Mouse (Mus musculus) embryonic facial prominence, embryonic 12.5 days (tissue): ENCODE results near the gene Pfdn6. TPM values are rescaled to one million over a fixed set of nuclear protein-coding genes. Genes with fewer than 3 reads are reported as not detected.

Source experiments
- ATAC-seq: fragments of 200-750 bp; cut with Nextera tagmentation; 2 replicates; pipeline ENCODE4 v1.8.0; 2017; ENCODE audit not compliant: insufficient number of reproducible peaks, insufficient read depth, low FRiP score, low TSS enrichment
- H3K27ac ChIP-seq: fragments of 300-500 bp; sonication (generic); 2 replicates; pipeline ENCODE4 v1.5.1; 2016; ENCODE audit warnings: mild to moderate bottlenecking
- H3K27me3 ChIP-seq: fragments of 300-500 bp; sonication (generic); 2 replicates; pipeline ENCODE4 v1.6.1; 2016; ENCODE audit warnings: mild to moderate bottlenecking, moderate library complexity
- H3K36me3 ChIP-seq: fragments of 300-500 bp; sonication (generic); 2 replicates; pipeline ENCODE4 v1.6.1; 2016; ENCODE audit warnings: mild to moderate bottlenecking
- H3K4me1 ChIP-seq: fragments of 300-500 bp; sonication (generic); 2 replicates; pipeline ENCODE4 v1.6.1; 2016
- H3K4me2 ChIP-seq: fragments of 300-500 bp; sonication (generic); replicated peaks from 2 replicates; pipeline ENCODE4 v1.6.1; 2016; ENCODE audit warnings: mild to moderate bottlenecking, moderate library complexity
- H3K4me3 ChIP-seq: fragments of 300-500 bp; sonication (generic); 2 replicates; pipeline ENCODE4 v1.5.1; 2016; ENCODE audit warnings: mild to moderate bottlenecking
- H3K9ac ChIP-seq: fragments of 300-500 bp; sonication (generic); 2 replicates; pipeline ENCODE4 v1.6.1; 2016; ENCODE audit warnings: mild to moderate bottlenecking, moderate library complexity
- H3K9me3 ChIP-seq: fragments of 300-500 bp; sonication (generic); 2 replicates; pipeline ENCODE4 v1.6.1; 2016; ENCODE audit warnings: mild to moderate bottlenecking, moderate library complexity
- WGBS: fragments of 180-500 bp; shearing (Covaris S2); methylation state at CpG from one replicate; pipeline ENCODE4 v1.1.7; 2016; 5-methylcytosine and 5-hydroxymethylcytosine counted together
- polyA plus RNA-seq: library from polyadenylated mRNA; unstranded; fragments of >200 nt; fragmentation: Nextera tagmentation; extraction: Ambion mirVana; gene quantifications from 2 replicates; pipeline ENCODE4 v1.2.1, GENCODE M21; 2016

Pfdn6 gene
- polyA plus RNA-seq, 1 experiment from 2014 or later: 184 TPM

DNA sequence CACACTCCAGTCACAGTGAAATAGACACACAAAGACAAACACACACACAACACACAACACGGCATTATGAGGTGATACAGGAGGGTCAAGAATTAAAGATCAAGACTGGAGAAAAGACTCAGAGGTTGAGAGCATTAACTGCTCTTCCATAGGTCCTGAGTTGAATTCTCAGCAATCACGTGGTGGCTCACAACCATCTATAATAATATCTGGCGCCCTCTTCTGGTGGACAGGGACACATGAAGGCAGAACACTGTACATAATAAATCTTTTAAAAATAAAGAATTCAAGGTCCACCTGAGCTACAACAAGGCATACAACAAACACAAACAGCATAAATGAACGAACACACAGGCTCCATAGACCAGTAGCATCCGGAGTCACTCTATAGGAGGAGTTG lies 28.8 kb upstream of the Pfdn6 start:
- Histone ChIP-seq H3K9ac (no peak overlapping the region), H3K27ac (no peak overlapping the region), H3K36me3 (peaks cover 26% of the 10 kb centered on the region), H3K9me3 (0 out of 2 replicates have a peak, but pooled peaks cover 2% of the 10 kb centered on the region), H3K4me3 (no peak overlapping the region), H3K4me2 (no peak overlapping the region), H3K4me1 (no peaks in the 10 kb centered on the region), H3K27me3 (no peaks in the 10 kb centered on the region)
- no peak for ATAC-seq
- 28% methylated on average over 5 of the region's 5 CpGs for WGBS

DNA sequence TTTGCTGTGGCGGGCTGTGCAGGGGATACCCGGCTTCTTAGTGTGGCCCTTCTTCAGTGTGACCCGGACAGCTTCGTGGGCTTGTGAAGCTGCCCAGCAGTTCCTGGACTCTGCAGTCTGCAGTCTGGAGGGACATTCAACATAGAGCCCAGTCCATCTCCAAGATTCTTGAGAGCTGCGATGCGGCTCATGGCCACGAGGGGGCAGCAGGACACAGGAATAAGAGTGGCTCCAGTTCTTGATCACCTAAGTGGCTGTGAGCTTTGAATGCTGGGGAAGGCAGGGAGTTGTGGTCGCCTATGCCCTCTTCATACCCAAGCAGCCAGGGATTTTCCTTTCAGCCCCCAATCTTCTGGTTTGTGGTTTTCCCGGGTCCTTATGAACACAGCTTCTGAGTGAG lies 28.3 kb upstream of the Pfdn6 start:
- Histone ChIP-seq H3K4me2 (no peak overlapping the region), H3K9ac (no peak overlapping the region), H3K27me3 (no peaks in the 10 kb centered on the region), H3K9me3 (0 out of 2 replicates have a peak, but pooled peaks cover 2% of the 10 kb centered on the region), H3K27ac (no peak overlapping the region), H3K4me1 (no peaks in the 10 kb centered on the region), H3K36me3 (peaks cover 30% of the 10 kb centered on the region), H3K4me3 (no peak overlapping the region)
- ATAC-seq: peak; percentile 11; the same call in 1 of the 2 replicates
- WGBS: 3% methylated on average over 9 of the region's 9 CpGs

DNA sequence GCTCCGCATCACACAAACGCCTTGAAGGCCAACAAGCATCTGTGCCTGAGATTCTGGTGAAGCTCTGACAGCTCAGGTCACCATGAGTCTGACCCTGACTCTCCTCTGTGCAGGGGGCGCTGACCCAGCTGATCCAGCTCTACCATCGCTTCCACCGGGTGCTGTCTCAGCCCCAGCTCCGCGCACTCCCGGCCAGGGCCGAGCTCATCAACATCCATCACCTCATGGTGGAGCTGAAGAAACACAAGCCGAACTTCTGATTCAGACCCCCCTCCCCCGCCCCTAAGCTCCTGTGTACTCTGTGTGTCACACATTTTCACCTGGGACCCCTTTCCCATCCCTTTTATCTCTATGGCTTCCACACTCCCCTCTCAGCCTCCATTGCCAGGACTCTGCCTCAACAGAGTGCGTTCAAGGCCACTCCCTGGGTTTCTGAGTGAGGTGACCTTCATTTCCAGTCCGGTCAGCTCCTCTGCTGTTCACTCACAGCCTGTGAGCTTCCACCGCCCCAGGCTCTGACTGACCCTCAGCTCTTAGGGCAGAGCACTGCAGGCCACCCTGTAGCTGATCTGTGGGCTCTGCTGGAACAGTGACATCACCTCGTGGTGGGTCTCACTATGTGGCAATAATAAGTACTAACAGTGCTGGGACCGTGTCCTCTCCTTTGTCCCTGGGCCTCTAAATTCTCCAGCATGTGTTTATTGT lies 25.9 kb upstream of the Pfdn6 start:
- WGBS: 86% methylated on average over 16 of the region's 16 CpGs
- no peak overlapping the region for H3K4me3 ChIP-seq

DNA sequence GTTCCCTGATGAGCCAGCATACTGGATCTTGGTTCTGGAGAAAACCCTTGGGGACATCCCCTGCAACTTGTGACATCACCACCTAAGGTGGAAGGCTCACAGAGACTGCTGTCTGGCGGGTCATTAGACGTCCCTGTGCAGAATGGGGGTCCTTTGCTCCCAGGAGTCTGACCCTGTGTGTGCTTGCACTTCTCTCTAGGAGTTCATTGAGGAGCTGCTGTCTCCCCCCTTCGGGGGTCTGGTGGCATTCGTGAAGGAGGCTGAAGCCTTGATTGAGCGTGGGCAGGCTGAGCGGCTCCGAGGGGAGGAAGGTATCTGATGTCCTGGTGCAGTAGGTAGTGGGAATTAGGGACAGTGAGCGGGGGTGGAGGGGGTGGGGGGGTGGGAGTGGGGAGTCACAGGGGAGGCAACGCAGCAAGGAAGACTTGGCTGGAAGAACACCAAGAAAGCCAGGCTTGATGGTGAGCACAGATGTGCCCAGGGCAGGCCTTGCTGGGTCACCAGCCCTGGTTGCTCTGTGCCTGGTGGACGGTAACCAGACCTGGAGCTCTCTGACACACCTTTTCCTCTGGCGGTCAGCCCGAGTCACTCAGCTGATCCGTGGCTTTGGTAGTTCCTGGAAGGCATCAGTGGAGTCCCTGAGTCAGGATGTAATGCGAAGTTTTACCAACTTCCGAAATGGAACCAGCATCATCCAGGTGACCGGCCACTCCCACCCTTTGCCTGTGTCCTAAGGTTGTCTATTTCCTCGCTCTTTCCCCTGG lies 25.1 kb upstream of the Pfdn6 start:
- 90% methylated on average over 17 of the region's 17 CpGs for WGBS
- Histone ChIP-seq H3K4me3 (no peak overlapping the region), H3K36me3 (peaks cover 60% of the 10 kb centered on the region), H3K4me1 (no peaks in the 10 kb centered on the region), H3K9ac (no peak overlapping the region), H3K27me3 (no peaks in the 10 kb centered on the region), H3K27ac (no peak overlapping the region), H3K4me2 (no peak overlapping the region), H3K9me3 (0 out of 2 replicates have a peak, but pooled peaks cover 2% of the 10 kb centered on the region)
- ATAC-seq: no peak

More for the DNA sequence above, 25.9 kb upstream of the Pfdn6 start:
- no peak; the same call in 1 of the 2 replicates for ATAC-seq
- Histone ChIP-seq H3K4me2 (no peak overlapping the region), H3K27me3 (no peaks in the 10 kb centered on the region), H3K36me3 (peaks cover 55% of the 10 kb centered on the region), H3K9ac (no peak overlapping the region), H3K4me1 (no peaks in the 10 kb centered on the region), H3K9me3 (0 out of 2 replicates have a peak, but pooled peaks cover 2% of the 10 kb centered on the region), H3K27ac (no peak overlapping the region)

DNA sequence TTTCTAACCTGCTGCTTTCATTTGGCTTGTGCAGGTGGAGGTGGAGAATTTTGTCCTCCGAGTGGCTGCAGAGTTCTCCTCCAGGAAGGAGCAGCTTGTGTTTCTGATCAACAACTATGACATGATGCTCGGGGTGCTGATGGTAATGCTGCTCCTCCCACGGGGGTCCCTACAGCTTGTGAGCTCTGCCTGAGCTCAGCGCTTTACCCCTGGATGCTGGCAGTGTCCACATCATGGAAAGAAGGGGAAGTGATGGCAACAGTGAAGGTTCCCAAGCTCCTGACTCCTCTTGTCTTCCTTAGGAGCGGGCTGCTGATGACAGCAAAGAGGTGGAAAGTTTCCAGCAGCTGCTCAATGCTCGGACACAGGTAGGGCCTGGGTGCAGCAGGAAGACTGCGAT lies 22.7 kb upstream of the Pfdn6 start:
- Histone ChIP-seq H3K4me2 (no peak overlapping the region), H3K27me3 (no peaks in the 10 kb centered on the region), H3K27ac (no peak overlapping the region), H3K9me3 (no peaks in the 10 kb centered on the region), H3K9ac (no peak overlapping the region), H3K4me1 (no peaks in the 10 kb centered on the region), H3K4me3 (no peak overlapping the region), H3K36me3 (peaks cover 81% of the 10 kb centered on the region)
- WGBS: 91% methylated on average over 7 of the region's 7 CpGs
- ATAC-seq: no peak

DNA sequence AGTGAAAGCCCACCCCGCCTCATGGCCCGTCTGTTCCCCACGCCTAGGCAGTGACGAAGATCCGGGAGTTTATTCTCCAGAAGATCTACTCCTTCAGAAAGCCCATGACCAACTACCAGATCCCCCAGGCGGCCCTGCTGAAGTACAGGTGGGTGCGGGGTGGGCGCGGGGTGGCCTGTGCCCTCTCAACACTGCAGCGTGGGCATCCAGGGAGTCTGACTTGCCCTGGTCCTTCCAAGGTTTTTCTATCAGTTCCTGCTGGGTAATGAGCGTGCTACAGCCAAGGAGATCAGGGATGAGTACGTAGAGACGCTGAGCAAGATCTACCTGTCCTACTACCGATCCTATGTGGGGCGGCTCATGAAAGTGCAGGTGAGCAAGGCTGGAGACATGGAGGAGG lies 19.8 kb upstream of the Pfdn6 start:
- H3K27me3 ChIP-seq: no peaks in the 10 kb centered on the region
- no peak overlapping the region for H3K27ac ChIP-seq
- WGBS: 89% methylated on average over 15 of the region's 15 CpGs
- no peak overlapping the region for H3K4me3 ChIP-seq
- no peak overlapping the region for H3K9ac ChIP-seq
- peaks cover 8% of the 10 kb centered on the region for H3K4me1 ChIP-seq
- H3K9me3 ChIP-seq: no peaks in the 10 kb centered on the region
- H3K4me2 ChIP-seq: no peak overlapping the region
- peaks cover 61% of the 10 kb centered on the region for H3K36me3 ChIP-seq
- no peak for ATAC-seq

DNA sequence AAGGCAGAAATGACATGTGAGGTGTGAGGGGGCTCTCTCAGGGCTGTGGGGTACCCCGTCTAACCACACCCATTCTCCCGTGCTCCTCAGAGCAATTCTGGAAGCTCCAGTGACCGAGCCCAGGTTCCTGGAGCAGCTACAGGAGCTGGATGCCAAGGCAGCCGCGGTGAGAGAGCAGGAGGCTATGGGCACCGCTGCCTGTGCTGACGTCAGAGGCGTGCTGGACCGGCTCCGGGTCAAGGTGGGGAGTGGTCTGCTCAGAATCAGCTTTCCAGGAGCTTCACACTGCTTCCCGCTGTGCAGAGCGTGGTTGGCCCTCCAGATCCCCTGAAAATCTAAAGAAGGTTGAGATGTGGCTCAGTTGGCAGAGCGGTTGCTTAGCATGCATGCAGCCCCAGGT lies 19.0 kb upstream of the Pfdn6 start:
- Histone ChIP-seq H3K4me2 (no peak overlapping the region), H3K27me3 (no peaks in the 10 kb centered on the region), H3K4me1 (peaks cover 13% of the 10 kb centered on the region), H3K27ac (no peak overlapping the region), H3K9me3 (no peaks in the 10 kb centered on the region), H3K36me3 (peaks cover 59% of the 10 kb centered on the region), H3K4me3 (no peak overlapping the region), H3K9ac (no peak overlapping the region)
- no peak for ATAC-seq
- WGBS: 94% methylated on average over 13 of the region's 13 CpGs

DNA sequence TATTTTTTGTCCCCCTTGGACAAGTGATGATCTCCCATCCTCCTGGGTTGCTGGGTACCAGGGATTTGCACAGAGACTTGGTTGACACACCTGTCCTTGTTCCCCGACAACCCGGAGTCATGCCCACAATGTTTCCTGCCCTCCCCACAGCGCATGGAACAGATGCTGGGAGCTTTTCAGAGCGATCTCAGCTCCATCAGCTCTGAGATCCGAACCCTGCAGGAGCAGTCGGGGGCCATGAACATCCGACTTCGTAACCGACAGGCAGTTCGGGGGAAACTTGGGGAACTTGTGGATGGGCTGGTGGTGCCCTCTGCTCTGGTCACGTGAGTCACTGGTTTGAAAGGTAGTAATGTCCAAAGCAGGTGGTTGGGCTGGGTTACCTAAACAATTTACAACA lies 18.3 kb upstream of the Pfdn6 start:
- Histone ChIP-seq H3K4me2 (no peak overlapping the region), H3K4me3 (no peak overlapping the region), H3K9ac (no peak overlapping the region), H3K27me3 (no peaks in the 10 kb centered on the region), H3K27ac (no peak overlapping the region), H3K36me3 (peaks cover 59% of the 10 kb centered on the region), H3K4me1 (peaks cover 20% of the 10 kb centered on the region), H3K9me3 (no peaks in the 10 kb centered on the region)
- WGBS: 97% methylated on average over 11 of the region's 11 CpGs
- no peak for ATAC-seq

DNA sequence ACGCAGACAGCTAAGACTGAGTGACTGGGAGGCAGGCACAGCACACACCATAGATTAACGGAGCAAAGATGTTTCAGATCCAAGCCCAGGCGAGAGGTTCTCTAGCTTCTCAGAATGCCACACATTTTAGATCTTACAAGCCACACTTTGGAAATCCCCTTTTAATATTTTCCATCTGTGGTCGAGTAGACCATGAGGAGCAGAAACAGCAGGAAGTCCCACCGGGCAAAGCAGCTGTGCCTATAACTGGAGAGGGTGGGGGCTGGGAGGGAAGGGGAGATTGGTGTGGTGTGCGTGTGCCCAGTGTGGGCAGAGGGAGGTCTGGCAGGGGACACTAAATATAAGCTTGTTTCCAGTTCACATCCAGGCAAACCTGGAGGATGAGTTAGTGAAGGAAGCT lies 17.4 kb upstream of the Pfdn6 start:
- Histone ChIP-seq H3K9ac (no peak overlapping the region), H3K9me3 (no peaks in the 10 kb centered on the region), H3K27ac (no peak overlapping the region), H3K27me3 (no peaks in the 10 kb centered on the region), H3K4me2 (no peak overlapping the region), H3K4me3 (no peak overlapping the region), H3K36me3 (peaks cover 59% of the 10 kb centered on the region), H3K4me1 (peaks cover 30% of the 10 kb centered on the region)
- whole genome bisulfite sequencing: 70% methylated on average over 6 of the region's 6 CpGs
- no peak for ATAC-seq

DNA sequence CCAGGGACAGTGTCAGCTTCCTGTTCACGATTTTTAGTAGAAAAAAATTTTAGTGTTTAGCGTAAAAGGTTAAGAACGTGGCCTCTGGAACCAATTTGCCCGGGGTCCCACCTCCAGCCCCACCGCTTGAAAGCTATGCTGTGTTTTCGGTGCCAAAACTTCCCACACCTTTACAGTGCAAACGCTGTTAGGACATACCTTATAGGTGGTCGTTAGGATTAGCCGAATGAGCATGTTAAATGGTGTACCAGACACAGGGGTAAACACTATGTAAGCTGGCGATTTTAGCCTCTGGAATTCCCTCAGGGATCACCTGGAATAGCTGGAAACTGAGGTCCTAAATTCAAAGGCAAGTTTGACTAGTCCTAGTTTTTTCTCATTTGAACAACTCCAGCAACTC lies 16.2 kb upstream of the Pfdn6 start:
- Histone ChIP-seq H3K27me3 (no peaks in the 10 kb centered on the region), H3K9me3 (no peaks in the 10 kb centered on the region), H3K9ac (peak overlapping the region; percentile 67), H3K36me3 (peaks cover 56% of the 10 kb centered on the region), H3K4me2 (peak overlapping the region; percentile 95), H3K27ac (peak overlapping the region; percentile 73), H3K4me1 (peaks cover 40% of the 10 kb centered on the region), H3K4me3 (peak overlapping the region; percentile 68)
- WGBS: 7% methylated on average over 10 of the region's 10 CpGs
- ATAC-seq: no peak

DNA sequence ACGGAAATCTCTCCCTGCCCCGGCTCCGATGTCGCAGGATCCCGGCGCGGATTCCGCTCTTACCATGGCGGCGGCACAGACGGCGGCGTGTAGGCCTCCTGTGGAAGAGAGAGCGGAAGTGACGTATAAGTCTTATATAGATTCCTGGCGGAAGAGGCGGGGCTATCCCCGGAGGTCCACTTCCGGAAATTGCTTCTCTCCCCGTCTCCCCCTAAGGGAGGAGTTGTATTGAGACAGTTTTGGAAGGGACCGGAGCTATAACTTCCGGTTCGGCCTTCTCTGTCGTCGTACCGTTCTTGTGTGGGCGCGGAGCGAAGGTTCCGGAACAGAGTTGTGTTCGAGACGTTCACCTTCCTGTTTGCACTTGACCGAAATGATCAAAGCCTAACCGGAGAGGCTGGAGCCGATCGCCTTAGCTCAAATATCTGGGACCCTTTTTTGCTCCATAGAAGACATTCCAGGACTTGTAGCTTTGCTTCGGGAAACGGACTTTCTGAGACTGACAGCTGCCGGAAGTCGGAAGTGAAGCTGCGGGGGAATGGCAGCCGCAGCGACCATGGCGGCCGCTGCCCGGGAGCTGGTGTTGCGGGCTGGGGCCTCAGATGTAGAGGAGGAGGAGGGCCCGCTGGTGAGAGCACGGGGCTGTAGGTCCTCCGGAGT lies 15.5 kb upstream of the Pfdn6 start, which contains the start of the genes Vps52 and Rps18:
Vps52 (plus strand) TSS at position 258 of the 660 bp plus-strand sequence.
Rps18 (minus strand) TSS at position 447 of the 660 bp plus-strand sequence.
- peak within 1 kb of the TSS; percentile 90 for H3K9ac ChIP-seq
- WGBS: under 1% methylated on average over 50 of the region's 50 CpGs
- peak; percentile 76 for ATAC-seq
- H3K36me3 ChIP-seq: peaks cover 49% of the 10 kb centered on the region
- peaks cover 46% of the 10 kb centered on the region for H3K4me1 ChIP-seq
- peak within 1 kb of the TSS; percentile 68 for H3K4me3 ChIP-seq
- H3K27ac ChIP-seq: peak within 1 kb of the TSS; percentile 94
- no peaks in the 10 kb centered on the region for H3K9me3 ChIP-seq
- H3K4me2 ChIP-seq: peak within 1 kb of the TSS; percentile 95
- no peaks in the 10 kb centered on the region for H3K27me3 ChIP-seq
